Mouse (Mus musculus) cerebellum, postnatal 36 days (tissue): ENCODE measurements around the gene 4933428G20Rik.
A peak's percentile ranks its signal among the peaks of the same experiment; 100 is the strongest.

Experiments
- DNase-seq, 2 experiments: peaks; one replicate each; pipeline ENCODE4 v3.0.0; 2021 to 2022; ENCODE audit warnings: mixed read lengths in 2 of 2

The 4933428G20Rik gene

GRCm38 (mm10) chr11:97532950-97533582 lies 32.9 kb upstream of the 4933428G20Rik start:
- DNase-seq = peak; percentile 63 to 65

- DNase-seq = peak; percentile 54 to 56
Measured at GRCm38 (mm10) chr11:97532354-97532753, 32.2 kb upstream of the 4933428G20Rik start.

- peak; percentile 96 to 97 for DNase-seq
Measured at GRCm38 (mm10) chr11:97531381-97532260, 31.5 kb upstream of the 4933428G20Rik start.

GRCm38 (mm10) chr11:97530961-97531360 lies 30.8 kb upstream of the 4933428G20Rik start:
- peak in 1 of 2 experiments; percentile 48 for DNase-seq

- no peak for DNase-seq
Measured at GRCm38 (mm10) chr11:97530069-97530468, 29.9 kb upstream of the 4933428G20Rik start.

- no peak for DNase-seq
Measured at GRCm38 (mm10) chr11:97528282-97528808, 28.2 kb upstream of the 4933428G20Rik start.

GRCm38 (mm10) chr11:97525313-97525712 lies 25.2 kb upstream of the 4933428G20Rik start:
- DNase-seq = no peak

GRCm38 (mm10) chr11:97524306-97524705 lies 24.2 kb upstream of the 4933428G20Rik start:
- no peak for DNase-seq

GRCm38 (mm10) chr11:97523827-97524261 lies 23.7 kb upstream of the 4933428G20Rik start:
- DNase-seq = peak in 1 of 2 experiments; percentile 58

GRCm38 (mm10) chr11:97523107-97523506 lies 23.0 kb upstream of the 4933428G20Rik start:
- DNase-seq = no peak

GRCm38 (mm10) chr11:97521741-97522474 lies 21.8 kb upstream of the 4933428G20Rik start:
- no peak for DNase-seq

GRCm38 (mm10) chr11:97520541-97520940 lies 20.4 kb upstream of the 4933428G20Rik start:
- DNase-seq = no peak

GRCm38 (mm10) chr11:97513066-97513465 lies 12.9 kb upstream of the 4933428G20Rik start:
- DNase-seq = no peak

GRCm38 (mm10) chr11:97512511-97512910 lies 12.4 kb upstream of the 4933428G20Rik start:
- DNase-seq = no peak

- DNase-seq = no peak
Measured at GRCm38 (mm10) chr11:97511661-97512369, 11.7 kb upstream of the 4933428G20Rik start.

GRCm38 (mm10) chr11:97510966-97511660 lies 11.0 kb upstream of the 4933428G20Rik start:
- peak; percentile 83 to 85 for DNase-seq

GRCm38 (mm10) chr11:97509715-97510485 lies 9.8 kb upstream of the 4933428G20Rik start:
- no peak for DNase-seq

GRCm38 (mm10) chr11:97509058-97509457 lies 8.9 kb upstream of the 4933428G20Rik start:
- DNase-seq = no peak

- DNase-seq = no peak
Measured at GRCm38 (mm10) chr11:97508198-97508597, 8.1 kb upstream of the 4933428G20Rik start.

GRCm38 (mm10) chr11:97506331-97506730 lies 6.2 kb upstream of the 4933428G20Rik start:
- DNase-seq = no peak

- DNase-seq = no peak
Measured at GRCm38 (mm10) chr11:97505784-97506183, 5.6 kb upstream of the 4933428G20Rik start.
